Mouse (Mus musculus) cerebellum, adult 11-12 months (tissue): Measurements from ENCODE around the gene Dysf.
A peak's percentile ranks its signal among the peaks of the same experiment; 100 is the strongest.

Experiments
- DNase-seq: peaks from one replicate; pipeline ENCODE4 v3.0.0; 2022

Gene Dysf

DNA sequence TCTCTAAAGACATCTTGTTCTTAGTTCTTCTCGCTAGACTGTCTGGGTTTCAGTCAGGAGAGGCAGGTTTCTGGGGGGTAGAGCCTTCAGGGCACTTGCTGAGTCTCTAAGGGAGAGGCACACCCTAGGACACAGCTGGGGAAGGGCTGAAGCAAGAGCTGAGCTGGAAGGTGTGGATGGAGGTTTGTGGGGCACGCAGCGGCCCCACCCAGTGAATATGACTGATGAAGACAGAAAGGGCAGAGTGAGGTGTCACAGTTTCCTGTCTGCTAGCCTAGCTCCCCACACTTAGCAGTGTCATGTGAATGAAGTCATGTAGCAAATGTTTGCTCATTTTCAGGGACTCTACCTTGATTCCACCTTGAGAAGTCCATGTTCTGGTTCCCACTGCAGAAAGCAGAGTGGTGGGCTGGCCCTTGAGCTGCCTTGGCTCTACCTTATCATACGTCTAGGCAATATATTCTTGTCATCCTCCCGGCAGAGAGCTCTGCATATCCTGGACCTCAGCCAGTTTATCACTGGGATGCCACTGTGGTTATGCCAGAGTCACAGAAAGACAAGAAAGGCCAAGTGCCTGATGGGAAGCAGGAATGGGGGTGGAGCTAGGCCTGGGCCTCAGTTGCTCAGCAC is 170.5 kb downstream of the Dysf start:
- no peak for DNase-seq

GRCm38 (mm10) chr6:84181452-84181851 is 173.1 kb downstream of the Dysf start:
- no peak for DNase-seq

DNA sequence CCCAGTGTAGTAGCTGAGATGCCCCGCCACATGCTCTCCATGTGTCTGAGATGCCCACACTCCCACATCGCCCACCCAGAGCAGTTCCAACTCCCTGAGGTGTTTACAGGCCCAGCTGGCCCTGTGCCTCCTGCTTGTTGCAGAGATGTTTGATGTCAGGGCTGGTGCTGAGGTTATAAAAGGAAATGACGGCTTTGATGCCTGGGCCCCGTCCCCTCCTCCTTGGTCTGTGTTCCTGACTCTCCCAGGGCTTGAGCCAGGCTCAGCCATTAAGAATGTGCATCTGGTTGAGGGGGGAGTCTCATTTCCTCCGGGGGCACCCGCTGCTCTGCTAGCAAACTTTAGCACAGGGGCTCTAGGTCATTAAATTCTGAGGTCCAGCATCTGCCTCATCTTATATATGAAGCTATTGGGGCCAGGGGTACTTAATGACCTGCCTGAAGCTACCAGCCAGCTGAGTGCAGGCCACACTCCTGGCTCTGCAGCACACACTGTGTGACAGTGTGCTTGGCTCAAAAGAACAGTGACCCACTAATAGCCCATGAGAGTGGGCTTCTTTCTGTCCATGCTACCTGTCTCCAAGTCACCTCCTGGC is 183.4 kb downstream of the Dysf start:
- no peak for DNase-seq

DNA sequence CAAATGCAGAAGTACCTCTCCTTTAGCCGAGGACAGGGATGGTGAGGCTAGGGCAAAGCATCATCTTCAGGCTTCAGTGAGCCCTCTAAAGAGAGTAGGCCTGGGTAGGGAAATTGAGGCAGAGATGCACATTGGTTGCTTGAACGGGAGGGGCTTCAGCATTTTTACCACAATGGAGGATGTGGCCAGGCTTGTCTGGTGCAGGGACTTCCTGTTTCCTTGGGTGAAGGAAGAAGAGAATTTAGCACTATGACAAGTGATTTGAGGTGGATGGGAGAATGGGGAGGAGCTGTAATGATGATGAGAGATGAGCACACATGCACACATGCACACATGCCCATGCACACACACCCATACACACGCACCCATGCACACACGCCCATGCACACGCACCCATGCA is 188.1 kb downstream of the Dysf start:
- no peak for DNase-seq

GRCm38 (mm10) chr6:84197811-84198213 is 189.4 kb downstream of the Dysf start:
- DNase-seq: no peak

GRCm38 (mm10) chr6:84201721-84202490 is 193.5 kb downstream of the Dysf start:
- no peak for DNase-seq

DNA sequence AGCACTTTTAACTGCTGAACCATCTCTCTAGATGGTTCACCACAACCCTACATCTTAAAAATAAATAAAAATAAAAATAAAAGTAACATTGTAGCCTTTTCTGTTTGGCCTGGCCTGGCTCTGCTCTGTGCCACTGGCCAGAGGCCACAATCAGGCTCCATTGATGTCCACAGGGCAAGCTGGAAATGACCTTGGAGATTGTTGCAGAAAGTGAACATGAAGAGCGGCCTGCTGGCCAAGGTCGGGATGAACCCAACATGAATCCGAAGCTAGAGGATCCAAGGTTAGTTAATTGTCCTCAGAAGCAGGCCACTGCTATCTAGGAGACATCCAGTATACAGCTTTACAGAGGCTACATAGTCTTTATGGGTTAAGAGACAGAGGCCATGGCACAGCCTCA is 197.2 kb downstream of the Dysf start:
- no peak for DNase-seq

DNA sequence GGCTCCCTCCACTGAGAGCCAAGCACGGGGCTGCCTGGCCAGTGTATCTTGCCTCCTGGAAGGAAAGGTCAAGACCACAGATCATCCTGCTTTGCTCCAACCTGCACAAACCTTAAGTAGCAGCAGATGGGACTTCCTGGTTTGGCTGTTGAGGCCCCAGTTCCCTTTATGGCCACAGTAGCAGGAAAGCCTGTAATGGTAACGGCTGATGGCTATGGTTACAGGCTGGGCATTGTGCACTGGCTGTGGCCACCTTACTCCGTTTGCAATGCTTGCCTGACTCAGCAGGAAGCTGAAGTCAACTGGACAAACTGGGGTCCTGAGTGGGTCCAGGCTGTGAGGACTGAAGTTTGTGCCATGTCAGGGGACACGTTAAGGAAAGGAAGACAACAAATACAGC is 200.2 kb downstream of the Dysf start:
- no peak for DNase-seq

DNA sequence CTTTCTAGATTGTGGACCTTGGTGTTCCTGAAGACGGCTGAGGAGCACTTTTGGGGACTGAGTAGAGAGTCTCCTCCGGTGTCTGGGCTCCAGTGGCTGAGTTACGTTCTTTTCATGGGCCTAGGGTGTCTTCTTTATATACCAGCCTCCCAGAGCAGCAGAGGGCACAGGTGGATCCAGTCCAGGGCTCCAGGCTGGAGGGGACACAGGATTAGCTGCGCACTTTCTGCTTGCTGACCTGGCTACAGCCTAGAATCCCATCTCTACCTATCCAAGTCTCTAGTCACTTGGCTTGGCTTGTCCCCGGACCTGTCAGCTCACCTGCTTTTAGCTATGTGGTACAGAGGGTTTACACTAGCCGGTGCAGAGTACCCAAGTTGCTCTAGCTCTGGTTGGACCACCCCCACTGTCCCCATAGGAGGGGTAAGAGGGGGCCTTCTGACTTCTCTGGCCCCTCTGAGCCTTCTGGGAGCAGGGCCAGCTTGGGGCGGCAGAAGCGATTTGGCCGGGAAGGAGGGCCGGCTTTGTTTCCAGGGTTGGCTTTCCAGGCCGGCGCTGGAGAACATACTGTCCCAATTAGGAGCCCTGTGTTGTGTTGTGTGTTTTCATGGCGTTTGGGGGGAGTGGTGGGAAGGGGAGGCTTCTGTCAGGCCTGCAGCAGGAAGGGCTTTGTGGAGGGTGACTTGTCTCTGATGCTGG is 201.5 kb downstream of the Dysf start:
- DNase-seq: no peak

GRCm38 (mm10) chr6:84211473-84211872 is 203.1 kb downstream of the Dysf start:
- no peak for DNase-seq

- DNase-seq: no peak
Observed at GRCm38 (mm10) chr6:84213101-84213500, 204.7 kb downstream of the Dysf start.

- DNase-seq: no peak
Observed at GRCm38 (mm10) chr6:84217216-84217933, 209.0 kb downstream of the Dysf start.

DNA sequence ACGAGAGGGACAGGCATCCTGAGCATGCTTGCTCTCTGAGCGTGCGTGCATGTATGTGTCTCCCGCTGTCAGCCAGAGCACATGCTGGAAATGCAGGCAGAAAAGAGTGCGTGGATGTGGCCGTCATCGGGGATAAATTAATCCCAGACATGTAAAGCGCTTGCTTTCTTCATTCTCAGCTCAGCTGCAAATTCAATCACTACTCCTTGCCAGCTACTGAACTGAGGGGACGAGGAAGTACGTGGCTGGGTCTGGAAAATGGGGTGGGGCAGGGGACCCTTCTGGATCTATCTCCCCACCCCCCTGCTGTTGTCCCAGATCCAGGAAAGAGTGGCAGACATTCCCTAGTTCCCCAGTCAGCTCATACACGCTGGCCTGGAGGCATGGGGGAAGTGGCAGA is 210.7 kb downstream of the Dysf start:
- no peak for DNase-seq

GRCm38 (mm10) chr6:84224861-84225260 is 216.5 kb downstream of the Dysf start:
- peak; percentile 56 for DNase-seq

DNA sequence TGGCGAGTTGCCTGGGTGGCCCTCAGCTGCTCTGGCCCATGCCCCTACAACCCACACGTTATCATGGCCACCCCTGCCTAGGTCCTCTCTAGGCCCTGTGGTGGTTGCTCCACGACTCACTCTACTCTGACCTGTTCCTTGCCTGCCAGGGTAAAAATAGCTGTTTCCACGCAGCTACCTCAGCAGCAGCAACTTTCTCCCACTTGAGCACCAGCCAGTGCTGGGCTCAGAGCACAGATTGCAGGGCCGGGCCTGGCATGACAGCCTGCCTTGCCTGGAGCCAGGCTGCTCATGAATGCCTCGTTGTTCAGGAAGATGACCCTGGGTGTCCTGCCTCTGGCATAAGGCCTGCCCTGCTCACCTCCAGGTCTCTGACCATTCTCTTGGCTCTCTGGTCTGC is 217.2 kb downstream of the Dysf start:
- peak; percentile 88 for DNase-seq

DNA sequence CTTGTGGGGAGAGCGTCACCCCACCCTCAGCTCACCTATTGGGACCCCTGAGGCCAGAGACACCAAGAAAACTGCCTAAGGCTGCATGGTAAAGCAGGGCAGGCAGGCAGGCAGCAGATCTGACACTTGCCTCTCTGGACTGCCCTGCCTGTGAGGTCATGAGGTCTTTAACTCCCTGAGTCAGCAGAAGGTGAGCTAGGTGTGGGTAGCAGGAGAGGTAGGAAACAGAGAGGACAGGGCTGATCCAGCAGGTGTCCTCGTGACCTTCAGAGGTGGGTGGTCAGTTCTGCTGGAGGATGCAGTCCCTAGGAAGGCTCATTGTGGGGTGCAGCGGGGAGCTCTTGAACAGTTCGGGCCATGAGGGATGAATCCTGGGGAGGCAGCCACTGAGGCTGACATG is 219.8 kb downstream of the Dysf start:
- DNase-seq: no peak

GRCm38 (mm10) chr6:84228786-84229185 is 220.4 kb downstream of the Dysf start:
- DNase-seq: no peak

- no peak for DNase-seq
Observed at GRCm38 (mm10) chr6:84229739-84230138, 221.3 kb downstream of the Dysf start.

DNA sequence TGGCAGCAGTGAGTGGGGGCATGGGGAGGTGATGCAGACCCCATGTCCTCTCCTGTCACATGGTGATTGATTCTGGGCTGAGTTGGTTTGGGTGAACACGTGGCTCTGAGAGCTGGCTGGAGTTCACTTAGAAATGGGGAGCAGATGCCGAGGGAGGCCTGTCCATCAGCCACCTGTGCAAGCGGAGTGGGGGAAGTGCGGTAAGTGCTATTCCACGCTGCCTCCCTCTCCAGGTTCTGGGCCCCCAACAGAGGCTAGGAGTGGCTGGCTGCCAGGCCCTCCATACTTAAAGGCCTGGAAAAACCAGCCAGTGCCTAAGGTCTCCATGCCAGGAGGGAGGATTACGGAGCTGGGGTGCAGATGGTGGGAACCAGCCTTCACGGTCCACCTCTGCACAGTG is 222.7 kb downstream of the Dysf start:
- DNase-seq: no peak

DNA sequence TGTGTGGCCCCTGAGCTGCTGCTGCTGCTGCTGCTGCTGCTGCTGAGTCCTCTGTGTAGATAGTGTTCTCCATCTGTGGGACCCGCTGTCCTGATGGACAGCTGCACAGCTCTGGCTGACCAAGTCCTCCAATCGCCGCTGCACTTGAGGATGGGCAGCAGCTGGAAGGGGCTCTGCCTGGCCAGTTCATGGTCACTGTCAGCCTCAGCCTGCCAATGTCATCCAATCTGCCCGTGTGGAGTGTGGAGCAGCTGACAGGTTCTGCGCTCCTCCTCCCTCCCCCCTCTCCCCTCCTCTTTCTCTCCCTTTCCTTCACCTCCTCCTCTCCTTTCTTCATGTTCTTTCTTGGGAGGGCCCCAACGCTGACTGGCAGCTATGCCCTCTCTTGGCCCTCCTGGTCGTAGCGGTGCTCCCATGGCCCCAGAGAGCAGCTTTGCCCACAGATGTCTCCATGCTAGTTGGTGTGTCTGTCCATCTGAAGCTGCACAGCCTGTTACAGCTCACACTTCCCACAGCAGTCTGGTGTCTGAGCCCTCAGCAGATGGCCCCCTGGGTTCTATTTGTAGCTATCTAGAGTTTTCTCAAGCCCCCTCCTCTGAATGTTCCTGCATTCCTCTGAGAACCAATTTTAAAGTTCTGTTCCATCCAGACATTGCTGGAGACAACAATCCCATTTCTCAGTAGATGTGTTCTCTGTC is 223.8 kb downstream of the Dysf start:
- DNase-seq: no peak

GRCm38 (mm10) chr6:84233783-84234182 is 225.4 kb downstream of the Dysf start:
- DNase-seq: no peak

GRCm38 (mm10) chr6:84235365-84235764 is 227.0 kb downstream of the Dysf start:
- DNase-seq: no peak
